Mouse (Mus musculus): ENCODE measurements around the gene AL607142.1.

- TF ChIP-seq CTCF (IDR thresholded peaks at IDR 0.05; ENCODE audit: insufficient read depth, low read depth, low read length) = no peak
- TF ChIP-seq POLR2A (IDR thresholded peaks at IDR 0.05; ENCODE audit: insufficient read depth, low read depth, low read length) = no peak
Observed at GRCm38 (mm10) chr4:120023221-120023840, 41.5 kb upstream of the AL607142.1 start.
